Comparison of ENCODE assay signal across 15 mouse cellular contexts in genomic region chr13:112815996-112816395, GRCm38 (mm10).
"Had no signal": no experiment of that assay in that cellular context is flagged by ENCODE, and none has a peak within 500 bp of the region (broad histone marks: within the 10 kb centered on the region; RNA-seq: fewer than 3 reads in every experiment).

No protein-coding gene starts in this region.

- H3K4me2 ChIP-seq: limb, embryonic 13.5 days; midbrain, embryonic 11.5 days; midbrain, embryonic 15.5 days; neural tube, embryonic 12.5 days had no signal

- DNase-seq: kidney, adult 8-10 months; kidney, postnatal 25 days; layer of hippocampus, adult 9-11 months; layer of hippocampus, postnatal 36 days; left cerebral cortex, postnatal 4 days; lung, adult 18-20 months; lung, postnatal 36 days; retina, postnatal 1 day; thymus, adult 18-20 months; thymus, postnatal 14 days had no signal

- H3K27ac ChIP-seq: limb, embryonic 13.5 days; midbrain, embryonic 15.5 days; neural tube, embryonic 12.5 days had no signal

- H3K9ac ChIP-seq: limb, embryonic 13.5 days; midbrain, embryonic 15.5 days; neural tube, embryonic 12.5 days had no signal

- H3K9me3 ChIP-seq: limb, embryonic 13.5 days; midbrain, embryonic 15.5 days; neural tube, embryonic 12.5 days had no signal

- H3K4me1 ChIP-seq: midbrain, embryonic 15.5 days; neural tube, embryonic 12.5 days had no signal

- H3K27me3 ChIP-seq: limb, embryonic 13.5 days; midbrain, embryonic 15.5 days; neural tube, embryonic 12.5 days had no signal

- ATAC-seq: intestine, embryonic 16.5 days; midbrain, embryonic 15.5 days had no signal

- H3K4me3 ChIP-seq: limb, embryonic 13.5 days; midbrain, embryonic 15.5 days; neural tube, embryonic 12.5 days had no signal

- H3K36me3 ChIP-seq: limb, embryonic 13.5 days; midbrain, embryonic 15.5 days; neural tube, embryonic 12.5 days had no signal
